Mouse (Mus musculus) urinary bladder, adult 18-20 months (tissue): ENCODE results near the gene Rrp9.

Source experiments
- DNase-seq, 2 experiments: peaks; one replicate each; pipeline ENCODE4 v3.0.0; 2022; ENCODE audit warnings: low spot score in 2 of 2, mixed read lengths in 2 of 2

Gene Rrp9

GRCm38 (mm10) chr9:106475663-106476001 lies at the start of gene Rrp9:
TSS of gene Rrp9 (plus strand) at chr9:106475963.
- DNase-seq = no peak

GRCm38 (mm10) chr9:106428719-106429220 lies 47.0 kb upstream of the Rrp9 start:
- no peak for DNase-seq

- DNase-seq = peak; percentile 91 to 97
These were observed 46.3 kb upstream of the Rrp9 start, which contains the start of gene Rpl29 for GRCm38 (mm10) chr9:106429221-106430014. TSS of gene Rpl29 (plus strand) at chr9:106429454.

GRCm38 (mm10) chr9:106430015-106430264 lies 45.8 kb upstream of the Rrp9 start:
- no peak for DNase-seq

- DNase-seq = no peak
These were observed 42.4 kb upstream of the Rrp9 start for GRCm38 (mm10) chr9:106433389-106433788.

- no peak for DNase-seq
These were observed 39.2 kb upstream of the Rrp9 start for GRCm38 (mm10) chr9:106436566-106436965.

- no peak for DNase-seq
These were observed 33.1 kb upstream of the Rrp9 start for GRCm38 (mm10) chr9:106442680-106443079.

- no peak for DNase-seq
These were observed 30.9 kb upstream of the Rrp9 start for GRCm38 (mm10) chr9:106444836-106445235.

- peak; percentile 90 to 93 for DNase-seq
These were observed 28.4 kb upstream of the Rrp9 start, which contains the start of the genes Abhd14b and Abhd14a for GRCm38 (mm10) chr9:106447348-106447747. TSS of gene Abhd14b (plus strand) at chr9:106447459. TSS of gene Abhd14a (minus strand) at chr9:106447678.

GRCm38 (mm10) chr9:106447951-106448350 lies 27.8 kb upstream of the Rrp9 start:
- DNase-seq = no peak

- peak; percentile 61 to 73 for DNase-seq
These were observed 27.2 kb upstream of the Rrp9 start for GRCm38 (mm10) chr9:106448498-106449031.

GRCm38 (mm10) chr9:106449947-106450346 lies 25.8 kb upstream of the Rrp9 start:
- DNase-seq = no peak

- DNase-seq = peak in 1 of 2 experiments; percentile 28
These were observed 25.1 kb upstream of the Rrp9 start for GRCm38 (mm10) chr9:106450661-106451060.

GRCm38 (mm10) chr9:106451298-106451697 lies 24.5 kb upstream of the Rrp9 start:
- DNase-seq = no peak

- DNase-seq = no peak
These were observed 23.9 kb upstream of the Rrp9 start for GRCm38 (mm10) chr9:106451899-106452298.

- DNase-seq = no peak
These were observed 23.4 kb upstream of the Rrp9 start for GRCm38 (mm10) chr9:106452351-106452750.

GRCm38 (mm10) chr9:106452821-106453220 lies 22.9 kb upstream of the Rrp9 start:
- no peak for DNase-seq

- DNase-seq = peak in 1 of 2 experiments; percentile 63
These were observed 22.3 kb upstream of the Rrp9 start, which contains the start of gene Pcbp4 for GRCm38 (mm10) chr9:106453271-106454070. TSS of gene Pcbp4 (plus strand) at chr9:106453291.

GRCm38 (mm10) chr9:106454071-106454761 lies 21.5 kb upstream of the Rrp9 start:
- DNase-seq = no peak

- no peak for DNase-seq
These were observed 20.7 kb upstream of the Rrp9 start for GRCm38 (mm10) chr9:106454888-106455681.
